In genomic region chr11:99068455-99068854, GRCm38 (mm10) we compare ENCODE assay signal across 16 mouse cellular contexts. TPM values are rescaled to one million over a fixed set of nuclear protein-coding genes. Genes with fewer than 3 reads are reported as not detected.
"Had no signal": no experiment of that assay in that cellular context is flagged by ENCODE, and none has a peak within 500 bp of the region (broad histone marks: within the 10 kb centered on the region; RNA-seq: fewer than 3 reads in every experiment).

No protein-coding gene starts in this region.

- H3K27ac ChIP-seq: limb, embryonic 13.5 days; liver, embryonic 14.5 days; midbrain, embryonic 10.5 days; stomach, embryonic 15.5 days had no signal

- H3K9ac ChIP-seq: limb, embryonic 13.5 days; liver, embryonic 14.5 days; stomach, embryonic 15.5 days had no signal

- H3K27me3 ChIP-seq: limb, embryonic 13.5 days; stomach, embryonic 15.5 days had no signal

- H3K9me3 ChIP-seq: limb, embryonic 13.5 days; midbrain, embryonic 10.5 days; stomach, embryonic 15.5 days had no signal

- H3K4me3 ChIP-seq: limb, embryonic 13.5 days; midbrain, embryonic 10.5 days; stomach, embryonic 15.5 days had no signal

- H3K4me2 ChIP-seq: limb, embryonic 13.5 days; stomach, embryonic 15.5 days had no signal

- DNase-seq: kidney, adult 11 months; kidney, adult 9 months; kidney, postnatal 10 days; kidney, postnatal 4 days; lung, adult 18-20 months; midbrain, embryonic 14.5 days; right cerebral cortex, adult 18-20 months; right cerebral cortex, postnatal 4 days; spleen, adult 18-20 months; thymus, adult 2 months; thymus, postnatal 36 days had no signal

- H3K36me3 ChIP-seq: limb, embryonic 13.5 days; midbrain, embryonic 10.5 days; stomach, embryonic 15.5 days had no signal

RNA-seq across cellular contexts. Expression of gene Tns4, which starts 20.7 kb away (rescaled TPM):
- polyA plus RNA-seq: neural tube, embryonic 14.5 days had no signal
